Mouse (Mus musculus): ENCODE measurements at regions not wholly inside any gene's neighbourhood (a gene's known extent, or its start where the extent isn't known, plus 50 kb on each side); places are given as distances from the start of the nearest gene placed in this dataset.

DNA sequence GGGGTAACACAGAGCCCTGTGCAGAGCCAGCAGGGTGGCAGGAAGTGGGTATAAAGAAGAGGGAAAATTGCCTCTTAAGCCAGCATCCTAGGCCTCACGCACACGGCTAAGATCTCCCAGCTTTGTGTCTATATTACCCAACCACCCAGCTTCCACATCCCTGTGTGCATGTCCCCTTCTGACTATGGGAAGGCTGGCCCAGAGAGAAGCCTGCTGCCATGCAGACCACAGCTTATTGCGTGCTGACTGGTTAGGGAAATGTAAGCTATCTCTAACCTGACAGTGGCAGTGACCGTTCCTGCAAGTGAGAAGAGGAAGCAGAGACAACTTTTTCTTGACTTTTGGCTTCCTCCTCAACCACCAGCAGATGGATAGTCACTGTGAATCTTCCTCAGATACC lies 136.7 kb upstream of the Agap1 start:
- no peak for TF ChIP-seq MXI1 (IDR thresholded peaks at IDR 0.05; ENCODE audit: low read depth, low read length)
- TF ChIP-seq TAL1 (IDR thresholded peaks at IDR 0.05; ENCODE audit: low read length): no peak
- no peak for TF ChIP-seq KAT2A (conservative IDR thresholded peaks at IDR 0.05; ENCODE audit: low read depth, low read length)
